Mouse (Mus musculus) lung, adult 10 weeks (tissue): ENCODE results near the gene Olfm1. TPM values are rescaled to one million over a fixed set of nuclear protein-coding genes. Genes with fewer than 3 reads are reported as not detected.

Experiments used
- polyA plus RNA-seq: library from polyadenylated mRNA; stranded (reverse); fragments of 350-450 nt; fragmentation: Illumina TruSeq; extraction: RNeasy Lipid Tissue Mini Kit (QIAGEN cat#74804); gene quantifications from one replicate; pipeline ENCODE4 v1.2.3, GENCODE M21; 2014; ENCODE audit warnings: low read depth, low replicate concordance; ENCODE audit not compliant: insufficient read depth

Olfm1 gene
- 17.7 TPM for polyA plus RNA-seq

DNA sequence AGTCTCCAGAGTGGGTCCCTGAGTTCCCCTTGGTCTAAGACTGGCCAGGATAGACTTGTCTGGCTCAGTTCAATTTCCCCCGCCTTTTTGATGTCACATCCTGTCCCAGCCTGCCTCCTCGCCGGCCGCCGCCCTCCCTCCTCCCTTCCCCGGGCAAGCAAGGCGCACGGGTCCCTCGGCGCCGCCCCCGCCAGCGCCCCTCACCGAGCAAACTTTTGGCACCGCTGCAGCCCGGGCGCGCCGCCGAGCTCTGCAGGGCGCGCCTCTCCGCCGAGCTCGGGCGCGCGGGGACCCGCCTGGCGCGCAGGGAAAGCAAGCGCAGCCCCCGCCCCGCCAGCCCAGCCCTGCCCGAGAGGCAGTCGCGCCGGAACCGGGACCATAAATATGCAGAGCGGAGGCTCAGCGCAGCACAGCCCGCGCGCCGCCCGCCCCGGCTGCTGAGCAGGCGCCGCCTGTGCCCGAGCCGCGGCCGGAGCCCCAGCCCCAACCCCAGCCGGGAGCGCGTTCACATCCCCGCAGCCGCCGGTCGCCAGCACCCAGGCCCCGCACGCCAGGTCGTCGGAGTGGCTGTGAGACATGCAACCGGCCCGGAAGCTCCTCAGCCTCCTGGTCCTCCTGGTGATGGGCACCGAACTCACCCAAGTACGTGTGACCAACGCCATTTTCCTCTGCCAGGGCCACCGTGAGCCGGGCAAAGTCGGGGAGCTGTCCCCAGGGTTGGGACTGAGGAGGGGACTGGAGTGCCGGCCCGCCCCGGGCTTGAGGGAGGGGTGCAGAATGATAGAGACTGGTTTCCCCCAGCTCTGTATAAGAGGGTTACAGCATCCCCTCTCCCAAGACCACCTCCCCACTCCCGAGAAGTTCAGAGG, at the start of gene Olfm1:
Gene Olfm1, plus strand, starts transcription at position 172 of the 869 bp plus-strand sequence.

Other genes starting within 250 kb of the Olfm1 start
- not detected for gene Fcnb, start 108.1 kb upstream of the Olfm1 start, polyA plus RNA-seq